Mouse (Mus musculus): ENCODE measurements around the gene Galnt9. TPM values are rescaled to one million over a fixed set of nuclear protein-coding genes. Genes with fewer than 3 reads are reported as not detected.

Gene Galnt9
- polyA plus RNA-seq, 1 experiment from 2014 or later, result 0.36 TPM

DNA sequence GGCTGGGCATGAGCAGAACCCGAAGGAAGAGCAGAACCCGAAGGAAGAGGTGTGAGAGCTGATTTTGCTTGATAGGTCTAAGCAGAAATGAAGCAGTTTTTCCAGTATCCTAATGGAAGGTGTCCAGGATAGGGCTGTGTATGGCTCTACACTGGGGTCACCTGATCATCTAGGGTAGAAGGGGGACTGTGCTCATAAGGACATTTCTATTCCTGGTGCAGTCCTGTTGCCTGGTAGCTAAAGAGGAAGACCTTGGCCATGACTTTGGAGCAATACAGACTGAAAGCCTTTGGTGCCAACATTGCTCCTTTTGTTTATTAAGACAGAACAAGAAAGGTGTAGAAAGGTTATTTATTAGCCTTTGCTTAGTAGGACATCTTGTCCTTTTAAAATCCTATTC, 119.9 kb downstream of the Galnt9 start:
- 88% methylated on average over 2 of the region's 2 CpGs for WGBS
- peaks cover 40% of the 10 kb centered on the region for H3K36me3 ChIP-seq
- H3K4me3 ChIP-seq (replicated peaks), result no peak overlapping the region

DNA sequence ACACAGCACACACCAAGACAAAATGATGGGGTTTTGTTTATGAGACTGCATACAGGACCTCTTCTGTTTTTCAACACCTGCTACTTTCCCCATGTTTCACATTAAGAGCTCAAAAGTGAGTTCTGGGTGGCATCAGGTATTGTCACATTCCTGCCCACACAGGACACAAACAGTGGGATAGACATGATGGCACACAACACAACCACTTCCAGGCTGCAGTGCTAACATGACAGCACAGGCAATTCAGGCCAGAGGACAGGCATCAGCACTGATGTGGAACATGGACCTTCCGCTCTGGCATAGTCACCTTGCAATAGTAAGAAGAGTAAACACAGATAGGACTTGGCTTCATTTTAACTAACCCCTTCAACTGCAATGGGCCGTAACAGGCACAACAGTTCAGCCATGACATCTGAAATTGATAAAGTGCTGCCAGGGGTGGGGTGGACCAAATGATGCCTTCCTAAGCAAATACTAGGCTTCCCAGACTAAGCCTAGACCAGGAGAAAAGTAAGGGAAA, 120.7 kb downstream of the Galnt9 start:
- H3K36me3 ChIP-seq, result peaks cover 39% of the 10 kb centered on the region

More for the DNA sequence above, 119.9 kb downstream of the Galnt9 start:
- Histone ChIP-seq H3K4me1 (replicated peaks) (no peaks in the 10 kb centered on the region), H3K4me2 (replicated peaks) (no peak overlapping the region), H3K9me3 (no peaks in the 10 kb centered on the region), H3K9ac (no peak overlapping the region), H3K27me3 (replicated peaks) (no peaks in the 10 kb centered on the region), H3K27ac (no peak overlapping the region)
- no peak for ATAC-seq

DNA sequence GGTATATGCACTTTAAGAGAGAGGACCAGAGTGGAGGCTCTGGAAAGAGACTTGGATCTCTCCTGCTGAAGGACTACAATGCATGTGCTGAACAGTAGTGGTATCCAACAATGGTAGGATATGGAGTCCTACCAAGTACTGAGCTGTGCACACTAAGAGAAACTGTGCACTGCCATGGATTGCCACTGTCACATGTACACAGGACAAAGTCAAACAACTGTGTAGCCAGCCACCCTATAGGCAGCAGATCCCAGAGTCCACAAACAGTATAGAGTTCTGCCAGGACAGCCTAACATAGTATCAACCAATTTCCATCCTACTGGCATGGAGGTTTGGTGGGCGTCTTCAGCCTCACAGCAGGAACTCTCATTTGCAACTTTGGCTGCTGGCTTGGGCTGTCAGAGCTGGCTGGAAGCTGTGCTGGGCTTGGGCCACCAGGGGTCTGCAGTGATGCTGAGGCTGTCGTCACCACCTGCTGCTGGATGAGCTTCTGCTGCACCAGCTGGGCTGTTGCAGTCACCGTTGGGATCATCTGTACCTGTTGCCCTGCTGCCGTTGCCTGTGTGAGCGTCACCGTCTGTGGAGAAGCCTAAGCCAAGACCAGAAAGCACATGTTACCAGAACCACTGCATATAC, 121.4 kb downstream of the Galnt9 start:
- no peak overlapping the region for H3K4me2 ChIP-seq (replicated peaks)
- no peaks in the 10 kb centered on the region for H3K4me1 ChIP-seq (replicated peaks)
- H3K9me3 ChIP-seq, result no peaks in the 10 kb centered on the region
- peaks cover 44% of the 10 kb centered on the region for H3K36me3 ChIP-seq
- no peak for ATAC-seq
- no peak overlapping the region for H3K4me3 ChIP-seq (replicated peaks)
- H3K9ac ChIP-seq, result no peak overlapping the region
- 69% methylated on average over 6 of the region's 6 CpGs for WGBS
- no peak overlapping the region for H3K27ac ChIP-seq
- no peaks in the 10 kb centered on the region for H3K27me3 ChIP-seq (replicated peaks)

More for the DNA sequence above, 120.7 kb downstream of the Galnt9 start:
- WGBS, result 78% methylated on average over 2 of the region's 2 CpGs
- no peak overlapping the region for H3K4me3 ChIP-seq (replicated peaks)
- H3K9ac ChIP-seq, result no peak overlapping the region
- H3K27ac ChIP-seq, result no peak overlapping the region
- no peak overlapping the region for H3K4me2 ChIP-seq (replicated peaks)
- H3K4me1 ChIP-seq (replicated peaks), result no peaks in the 10 kb centered on the region
- H3K27me3 ChIP-seq (replicated peaks), result no peaks in the 10 kb centered on the region
- no peaks in the 10 kb centered on the region for H3K9me3 ChIP-seq
- ATAC-seq, result no peak

Other genes with a start within 250 kb of the Galnt9 start
- gene P2rx2, start 201.1 kb upstream of the Galnt9 start, polyA plus RNA-seq (2015; fragmentation: Nextera tagmentation; extraction: Ambion mirVana), result 0.61 and 1.4 TPM in 2 replicates
- gene Lrcol1, start 199.6 kb upstream of the Galnt9 start, polyA plus RNA-seq (2015; fragmentation: Nextera tagmentation; extraction: Ambion mirVana), result not detected in 2 replicates
- 9.6 and 11.2 TPM in 2 replicates for gene Fbrsl1, start 95.9 kb upstream of the Galnt9 start, polyA plus RNA-seq (2015; fragmentation: Nextera tagmentation; extraction: Ambion mirVana)
- gene Noc4l, start 109.1 kb downstream of the Galnt9 start, polyA plus RNA-seq (2015; fragmentation: Nextera tagmentation; extraction: Ambion mirVana), result 57.0 and 57.3 TPM in 2 replicates
- 23.2 and 26.9 TPM in 2 replicates for gene Ddx51, start 109.1 kb downstream of the Galnt9 start, polyA plus RNA-seq (2015; fragmentation: Nextera tagmentation; extraction: Ambion mirVana)
- 33.6 and 37.4 TPM in 2 replicates for gene Ep400, start 226.4 kb downstream of the Galnt9 start, polyA plus RNA-seq (2015; fragmentation: Nextera tagmentation; extraction: Ambion mirVana)
- gene Pus1, start 236.3 kb downstream of the Galnt9 start, polyA plus RNA-seq (2015; fragmentation: Nextera tagmentation; extraction: Ambion mirVana), result 64.1 and 69.3 TPM in 2 replicates